Mouse (Mus musculus) neural tube, embryonic 14.5 days (tissue): ENCODE data around the gene Lce3e. TPM values are rescaled to one million over a fixed set of nuclear protein-coding genes. Genes with fewer than 3 reads are reported as not detected.

Experiments used
- ATAC-seq: fragments of 200-750 bp; cut with Nextera tagmentation; 2 replicates; pipeline ENCODE4 v1.8.0; 2017; ENCODE audit warnings: low read depth, mild to moderate bottlenecking, moderate TSS enrichment, moderate library complexity
- H3K27ac ChIP-seq: fragments of 300-500 bp; sonication (generic); 2 replicates; pipeline ENCODE4 v1.5.1; 2014; ENCODE audit warnings: low read depth, mild to moderate bottlenecking, control low read depth, low read length, moderate library complexity, mixed read lengths
- H3K27me3 ChIP-seq: fragments of 300-500 bp; sonication (generic); 2 replicates; pipeline ENCODE4 v1.6.1; 2014; ENCODE audit warnings: low read length; ENCODE audit not compliant: control insufficient read depth, insufficient read depth
- H3K36me3 ChIP-seq: fragments of 300-500 bp; sonication (generic); 2 replicates; pipeline ENCODE4 v1.6.1; 2014; ENCODE audit warnings: low read length, mixed read lengths; ENCODE audit not compliant: control insufficient read depth, insufficient read depth
- H3K4me1 ChIP-seq: fragments of 300-500 bp; sonication (generic); 2 replicates; pipeline ENCODE4 v1.6.1; 2014; ENCODE audit warnings: low read length; ENCODE audit not compliant: control insufficient read depth, insufficient read depth
- H3K4me2 ChIP-seq: fragments of 300-500 bp; sonication (generic); 2 replicates; pipeline ENCODE4 v1.6.1; 2014; ENCODE audit warnings: mild to moderate bottlenecking, low read depth, low read length, control low read depth
- H3K4me3 ChIP-seq: fragments of 300-500 bp; sonication (generic); 2 replicates; pipeline ENCODE4 v1.5.1; 2014; ENCODE audit warnings: low read depth, low read length, control low read depth, mixed read lengths
- H3K9ac ChIP-seq: fragments of 300-500 bp; sonication (generic); replicated peaks from 2 replicates; pipeline ENCODE4 v1.6.1; 2014; ENCODE audit warnings: low read depth, mild to moderate bottlenecking, control low read depth, low read length, mixed read lengths
- H3K9me3 ChIP-seq: fragments of 300-500 bp; sonication (generic); 2 replicates; pipeline ENCODE4 v1.6.1; 2016; ENCODE audit warnings: low read length; ENCODE audit not compliant: control insufficient read depth
- WGBS: fragments of 180-500 bp; shearing (Covaris S2); extraction: QIAGEN DNeasy Blood & Tissue Kit; methylation state at CpG from one replicate; pipeline ENCODE4 v1.1.7; 2014; 5-methylcytosine and 5-hydroxymethylcytosine counted together
- polyA plus RNA-seq: library from polyadenylated mRNA; unstranded; fragments of >200 nt; fragmentation: Nextera tagmentation; extraction: Ambion mirVana; gene quantifications from 2 replicates; pipeline ENCODE4 v1.2.1, GENCODE M21; 2014

Lce3e gene
- polyA plus RNA-seq, 1 experiment from 2014 or later = not detected

DNA sequence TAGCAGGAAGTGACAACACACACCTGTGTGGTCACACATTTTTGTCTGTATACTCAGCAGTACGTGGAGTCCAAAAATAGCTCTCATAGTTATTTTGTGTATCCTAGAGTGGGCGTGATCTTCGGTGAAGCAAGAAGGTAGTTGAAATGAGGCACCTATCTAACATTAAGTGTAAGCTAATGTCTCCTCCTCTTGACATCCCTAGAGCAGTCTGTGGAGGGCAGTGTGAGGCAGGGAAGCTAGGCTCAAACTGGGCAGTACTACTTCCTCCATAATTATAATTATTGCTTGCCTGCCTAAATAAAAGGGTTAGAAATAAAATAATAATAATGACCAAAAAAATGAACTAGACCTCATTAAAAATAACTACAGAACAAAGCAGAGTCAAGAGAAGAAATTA, 33.8 kb downstream of the Lce3e start:
- no peak overlapping the region for H3K4me2 ChIP-seq
- no peak overlapping the region for H3K4me3 ChIP-seq
- H3K27me3 ChIP-seq = no peaks in the 10 kb centered on the region
- no peaks in the 10 kb centered on the region for H3K4me1 ChIP-seq
- H3K9ac ChIP-seq = no peak overlapping the region
- H3K9me3 ChIP-seq = no peaks in the 10 kb centered on the region
- H3K27ac ChIP-seq = no peak overlapping the region
- H3K36me3 ChIP-seq = no peaks in the 10 kb centered on the region
- 90% methylated on average over 3 of the region's 3 CpGs for WGBS
- ATAC-seq = no peak

DNA sequence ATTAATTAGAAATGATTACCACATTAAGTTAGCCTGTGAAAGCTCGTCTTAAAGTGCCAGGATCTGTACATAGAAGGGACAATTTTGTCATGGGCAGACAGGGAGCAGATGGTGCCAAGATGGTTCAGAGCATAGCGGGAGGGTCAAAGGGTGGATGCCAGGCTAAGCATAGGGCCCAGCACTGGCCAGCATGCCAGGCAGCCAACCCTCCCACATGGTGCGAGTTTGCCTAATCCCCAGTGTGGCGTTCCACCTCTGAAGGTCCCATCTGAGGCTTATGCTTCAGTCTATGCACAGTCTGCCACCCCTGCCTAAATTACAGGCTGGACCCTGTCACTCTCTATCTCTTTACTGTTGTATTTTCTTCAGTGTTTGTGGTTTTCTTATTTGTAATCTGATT, 36.0 kb downstream of the Lce3e start:
- no peaks in the 10 kb centered on the region for H3K36me3 ChIP-seq
- H3K9me3 ChIP-seq = no peaks in the 10 kb centered on the region
- no peak overlapping the region for H3K27ac ChIP-seq
- no peaks in the 10 kb centered on the region for H3K27me3 ChIP-seq
- H3K9ac ChIP-seq = no peak overlapping the region
- no peaks in the 10 kb centered on the region for H3K4me1 ChIP-seq
- no peak for ATAC-seq
- 60% methylated on average over 4 of the region's 4 CpGs for WGBS
- H3K4me2 ChIP-seq = no peak overlapping the region
- H3K4me3 ChIP-seq = no peak overlapping the region

GRCm38 (mm10) chr3:93014378-93014801, 47.5 kb downstream of the Lce3e start:
- peak; percentile 92 for ATAC-seq
- no peaks in the 10 kb centered on the region for H3K27me3 ChIP-seq
- peak overlapping the region; percentile 95 for H3K4me2 ChIP-seq
- H3K9ac ChIP-seq = peak overlapping the region; percentile 47
- H3K9me3 ChIP-seq = no peaks in the 10 kb centered on the region
- H3K27ac ChIP-seq = peak overlapping the region; percentile 34; the same call in 1 of the 2 replicates
- peak overlapping the region; percentile 46 for H3K4me3 ChIP-seq
- no peaks in the 10 kb centered on the region for H3K36me3 ChIP-seq
- 1% methylated on average over 24 of the region's 24 CpGs for WGBS
- H3K4me1 ChIP-seq = no peaks in the 10 kb centered on the region

GRCm38 (mm10) chr3:93014871-93015270, 48.0 kb downstream of the Lce3e start:
- H3K9ac ChIP-seq = peak overlapping the region; percentile 47
- ATAC-seq = 0 out of 2 replicates have a peak, but pooled peaks have one; percentile 29

DNA sequence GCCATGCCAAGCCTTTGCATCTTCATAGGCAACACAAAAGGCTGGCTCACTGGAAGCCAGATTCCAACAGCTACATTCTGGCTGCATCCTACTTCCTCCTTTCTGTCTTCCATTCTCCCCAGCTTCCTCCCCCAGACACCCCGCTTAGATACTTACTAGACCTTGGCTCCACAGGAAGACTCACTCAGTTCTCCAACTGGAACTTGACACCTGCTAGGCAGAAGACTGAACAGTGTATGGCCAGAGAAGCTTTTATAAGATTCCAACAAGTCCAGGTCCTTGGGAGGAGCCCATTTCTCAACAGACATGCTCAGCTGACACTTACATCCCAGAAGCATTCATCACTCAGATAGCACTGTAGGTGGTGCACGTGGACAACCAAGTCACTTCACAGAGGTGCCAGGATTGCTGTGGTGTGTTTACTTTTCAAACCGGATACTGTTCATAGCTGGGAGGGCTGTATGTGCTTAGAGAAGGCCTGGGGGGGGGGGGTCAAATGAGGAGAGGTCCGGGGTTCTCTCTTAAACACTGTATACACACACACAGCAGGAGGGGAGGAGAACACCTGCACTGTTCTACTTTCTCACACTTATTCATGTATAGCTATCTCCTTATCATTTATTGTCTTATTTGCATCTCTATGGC, 48.7 kb downstream of the Lce3e start, which contains the start of gene Crct1:
Gene Crct1, minus strand, starts transcription at position 228 of the 645 bp plus-strand sequence.
- Histone ChIP-seq H3K27ac (0 out of 2 replicates have a peak within 1 kb of the TSS, but pooled peaks have one; percentile 34), H3K4me2 (peak within 1 kb of the TSS; percentile 95), H3K4me1 (no peaks in the 10 kb centered on the region), H3K4me3 (peak within 1 kb of the TSS; percentile 46), H3K9me3 (no peaks in the 10 kb centered on the region), H3K36me3 (no peaks in the 10 kb centered on the region), H3K27me3 (no peaks in the 10 kb centered on the region), H3K9ac (peak within 1 kb of the TSS; percentile 47)
- 35% methylated on average over 4 of the region's 4 CpGs for WGBS
- no peak for ATAC-seq

More at GRCm38 (mm10) chr3:93014871-93015270, 48.0 kb downstream of the Lce3e start:
- H3K9me3 ChIP-seq = no peaks in the 10 kb centered on the region
- no peaks in the 10 kb centered on the region for H3K36me3 ChIP-seq
- H3K4me3 ChIP-seq = peak overlapping the region; percentile 46
- no peak overlapping the region for H3K27ac ChIP-seq
- no peaks in the 10 kb centered on the region for H3K27me3 ChIP-seq
- 28% methylated on average over 5 of the region's 5 CpGs for WGBS
- no peaks in the 10 kb centered on the region for H3K4me1 ChIP-seq
- peak overlapping the region; percentile 95 for H3K4me2 ChIP-seq

Other genes starting within 250 kb of the Lce3e start
- not detected in 2 replicates for gene Lce1f, start 246.7 kb upstream of the Lce3e start, polyA plus RNA-seq
- not detected in 2 replicates for gene Gm38119, start 228.0 kb upstream of the Lce3e start, polyA plus RNA-seq
- gene Lce1g, start 214.7 kb upstream of the Lce3e start, polyA plus RNA-seq = not detected in 2 replicates
- gene Lce1h, start 202.0 kb upstream of the Lce3e start, polyA plus RNA-seq = not detected in 2 replicates
- gene Lce1i, start 188.2 kb upstream of the Lce3e start, polyA plus RNA-seq = not detected in 2 replicates
- gene Lce1j, start 176.5 kb upstream of the Lce3e start, polyA plus RNA-seq = not detected in 2 replicates
- not detected in 2 replicates for gene Lce1k, start 159.2 kb upstream of the Lce3e start, polyA plus RNA-seq
- gene Kprp, start 139.8 kb upstream of the Lce3e start, polyA plus RNA-seq = not detected in 2 replicates
- not detected in 2 replicates for gene Lce1l, start 115.8 kb upstream of the Lce3e start, polyA plus RNA-seq
- not detected in 2 replicates for gene 2310050C09Rik, start 96.8 kb upstream of the Lce3e start, polyA plus RNA-seq
- gene Lce3a, start 40.8 kb upstream of the Lce3e start, polyA plus RNA-seq = not detected in 2 replicates
- gene Lce3b, start 34.1 kb upstream of the Lce3e start, polyA plus RNA-seq = not detected in 2 replicates
- gene Lce3c, start 22.6 kb upstream of the Lce3e start, polyA plus RNA-seq = not detected in 2 replicates
- gene Lce3d, start 9.7 kb upstream of the Lce3e start, polyA plus RNA-seq = not detected in 2 replicates
- not detected in 2 replicates for gene Lce3f, start 25.2 kb downstream of the Lce3e start, polyA plus RNA-seq
- gene Crct1, start 48.6 kb downstream of the Lce3e start, polyA plus RNA-seq = 1.0 TPM in 1 of 2 replicates, not detected in the other
- gene Lce1m, start 52.0 kb downstream of the Lce3e start, polyA plus RNA-seq = not detected in 2 replicates
- not detected in 2 replicates for gene Gm4858, start 101.8 kb downstream of the Lce3e start, polyA plus RNA-seq
- not detected in 2 replicates for gene Crnn, start 177.7 kb downstream of the Lce3e start, polyA plus RNA-seq
- gene Flg2, start 230.2 kb downstream of the Lce3e start, polyA plus RNA-seq = not detected in 2 replicates